Mouse (Mus musculus) testis, adult 2 months (tissue): ENCODE results near the gene Selenok. TPM values are rescaled to one million over a fixed set of nuclear protein-coding genes. Genes with fewer than 3 reads are reported as not detected.

Source experiments
- H3K27ac ChIP-seq: fragments of 200-500 bp; 2 replicates; pipeline ENCODE4 v1.5.1; 2012; ENCODE audit warnings: low read depth, low read length; ENCODE audit not compliant: control insufficient read depth, insufficient read depth
- H3K27me3 ChIP-seq: fragments of 200-500 bp; 2 replicates; pipeline ENCODE4 v1.6.1; 2012; ENCODE audit warnings: mild to moderate bottlenecking, low read length, moderate library complexity; ENCODE audit not compliant: control insufficient read depth, insufficient read depth
- H3K36me3 ChIP-seq: fragments of 200-500 bp; 2 replicates; pipeline ENCODE4 v1.6.1; 2012; ENCODE audit warnings: mild to moderate bottlenecking, low read length; ENCODE audit not compliant: control insufficient read depth, insufficient read depth
- H3K4me1 ChIP-seq: fragments of 200-500 bp; 2 replicates; pipeline ENCODE4 v1.6.1; 2012; ENCODE audit warnings: low read length; ENCODE audit not compliant: control insufficient read depth, insufficient read depth
- H3K4me3 ChIP-seq: fragments of 200-500 bp; 2 replicates; pipeline ENCODE4 v1.5.1; 2012; ENCODE audit warnings: low read depth, mild to moderate bottlenecking, low read length, moderate library complexity, mixed read lengths; ENCODE audit not compliant: control insufficient read depth
- CTCF ChIP-seq: fragments of 200-500 bp; IDR thresholded peaks from 2 replicates; pipeline ENCODE4 v1.5.1; 2012; ENCODE audit warnings: low read depth, mild to moderate bottlenecking, inconsistent platforms, low read length, moderate library complexity; ENCODE audit not compliant: control insufficient read depth, insufficient read depth, insufficient replicate concordance
- POLR2A ChIP-seq: fragments of 200-500 bp; IDR thresholded peaks from 2 replicates; pipeline ENCODE4 v1.6.1; 2012; ENCODE audit warnings: low read depth, mild to moderate bottlenecking, inconsistent platforms, low read length, moderate library complexity; ENCODE audit not compliant: control insufficient read depth
- polyA plus RNA-seq: library from polyadenylated mRNA; depleted of rRNA; stranded (reverse); fragments of >200 nt; gene quantifications from 2 replicates; pipeline ENCODE4 v1.2.3, GENCODE M21; 2012

Selenok gene
- polyA plus RNA-seq, 1 experiment = 94.4 TPM

- H3K27me3 ChIP-seq = no peaks in the 10 kb centered on the region
- H3K4me3 ChIP-seq = peak within 1 kb of the TSS; percentile 86
- no peaks in the 10 kb centered on the region; the same call in 1 of the 2 replicates for H3K36me3 ChIP-seq
- no peaks in the 10 kb centered on the region for H3K4me1 ChIP-seq
- TF ChIP-seq CTCF (no peak), POLR2A (peak; percentile 67)
- peak within 1 kb of the TSS; percentile 95 for H3K27ac ChIP-seq
Observed at GRCm38 (mm10) chr14:29978254-29979204, 10.4 kb downstream of the Selenok start, which contains the start of gene Actr8. TSS of gene Actr8 (plus strand) at chr14:29978337.

- no peaks in the 10 kb centered on the region for H3K4me1 ChIP-seq
- no peaks in the 10 kb centered on the region for H3K27me3 ChIP-seq
- no peak overlapping the region for H3K4me3 ChIP-seq
- H3K27ac ChIP-seq = no peak overlapping the region
- peaks cover 2% of the 10 kb centered on the region for H3K36me3 ChIP-seq
- no peak for TF ChIP-seq CTCF
- TF ChIP-seq POLR2A = no peak
Observed at GRCm38 (mm10) chr14:29980447-29981205, 12.5 kb downstream of the Selenok start.

GRCm38 (mm10) chr14:29986096-29986495 is 18.0 kb downstream of the Selenok start:
- Histone ChIP-seq H3K27me3 (no peaks in the 10 kb centered on the region), H3K4me1 (no peaks in the 10 kb centered on the region), H3K36me3 (peaks cover 2% of the 10 kb centered on the region), H3K27ac (no peak overlapping the region), H3K4me3 (no peak overlapping the region)
- TF ChIP-seq POLR2A (no peak), CTCF (no peak)

- TF ChIP-seq POLR2A (no peak), CTCF (no peak)
- H3K4me1 ChIP-seq = no peaks in the 10 kb centered on the region
- no peak overlapping the region for H3K4me3 ChIP-seq
- peaks cover 2% of the 10 kb centered on the region for H3K36me3 ChIP-seq
- H3K27me3 ChIP-seq = no peaks in the 10 kb centered on the region
- H3K27ac ChIP-seq = no peak overlapping the region
Observed at GRCm38 (mm10) chr14:29987276-29987675, 19.2 kb downstream of the Selenok start.

GRCm38 (mm10) chr14:29987739-29988138 is 19.6 kb downstream of the Selenok start:
- Histone ChIP-seq H3K27ac (no peak overlapping the region), H3K4me1 (no peaks in the 10 kb centered on the region), H3K4me3 (no peak overlapping the region), H3K27me3 (no peaks in the 10 kb centered on the region), H3K36me3 (peaks cover 2% of the 10 kb centered on the region)
- TF ChIP-seq POLR2A (no peak), CTCF (no peak)

- TF ChIP-seq POLR2A = no peak
- no peak for TF ChIP-seq CTCF
- Histone ChIP-seq H3K4me1 (no peaks in the 10 kb centered on the region), H3K4me3 (no peak overlapping the region), H3K36me3 (peaks cover 2% of the 10 kb centered on the region), H3K27me3 (no peaks in the 10 kb centered on the region), H3K27ac (no peak overlapping the region)
Observed at GRCm38 (mm10) chr14:29988337-29988736, 20.2 kb downstream of the Selenok start.

- no peaks in the 10 kb centered on the region for H3K4me1 ChIP-seq
- peaks cover 2% of the 10 kb centered on the region for H3K36me3 ChIP-seq
- H3K27ac ChIP-seq = no peak overlapping the region
- no peaks in the 10 kb centered on the region for H3K27me3 ChIP-seq
- no peak overlapping the region for H3K4me3 ChIP-seq
- TF ChIP-seq POLR2A (no peak), CTCF (no peak)
Observed at GRCm38 (mm10) chr14:29994976-29995375, 26.9 kb downstream of the Selenok start.
